Mouse (Mus musculus): ENCODE results near the gene Gm10354. TPM values are rescaled to one million over a fixed set of nuclear protein-coding genes. Genes with fewer than 3 reads are reported as not detected.
"Not testable (repeated sequence)": the region's sequence is repeated elsewhere in the genome, so short reads cannot be mapped to it uniquely, and the experiment has no call there.

The Gm10354 gene
- not detected for total RNA-seq (2021)
- long read RNA-seq, experiment 1 = 0 reads
- long read RNA-seq, experiment 2 = 0 reads

GRCm38 (mm10) chr5:14978835-14979234 is at the start of gene Gm10354:
Gene Gm10354 (minus strand): TSS chr5:14978935.
- not testable (repeated sequence) for DNase-seq

- not testable (repeated sequence) for DNase-seq
Measured at GRCm38 (mm10) chr5:15024316-15024715, 45.6 kb upstream of the Gm10354 start.

GRCm38 (mm10) chr5:15020067-15020466 is 41.3 kb upstream of the Gm10354 start:
- DNase-seq = not testable (repeated sequence)

GRCm38 (mm10) chr5:15010639-15011582 is 32.2 kb upstream of the Gm10354 start:
- not testable (repeated sequence) for DNase-seq

GRCm38 (mm10) chr5:15006907-15007306 is 28.2 kb upstream of the Gm10354 start:
- not testable (repeated sequence) for DNase-seq

GRCm38 (mm10) chr5:15006288-15006687 is 27.6 kb upstream of the Gm10354 start:
- DNase-seq = not testable (repeated sequence)

- not testable (repeated sequence) for DNase-seq
Measured at GRCm38 (mm10) chr5:15005584-15005983, 26.8 kb upstream of the Gm10354 start.

GRCm38 (mm10) chr5:15004569-15005562 is 26.1 kb upstream of the Gm10354 start:
- DNase-seq = not testable (repeated sequence)

- not testable (repeated sequence) for DNase-seq
Measured at GRCm38 (mm10) chr5:14998077-14998476, 19.3 kb upstream of the Gm10354 start.

- not testable (repeated sequence) for DNase-seq
Measured at GRCm38 (mm10) chr5:14997556-14997955, 18.8 kb upstream of the Gm10354 start.

GRCm38 (mm10) chr5:14996670-14997249 is 18.0 kb upstream of the Gm10354 start:
- not testable (repeated sequence) for DNase-seq

- not testable (repeated sequence) for DNase-seq
Measured at GRCm38 (mm10) chr5:14994124-14994523, 15.4 kb upstream of the Gm10354 start.

GRCm38 (mm10) chr5:14990375-14991158 is 11.8 kb upstream of the Gm10354 start:
- DNase-seq = not testable (repeated sequence)

GRCm38 (mm10) chr5:14986649-14987387 is 8.1 kb upstream of the Gm10354 start:
- DNase-seq = not testable (repeated sequence)

- DNase-seq = not testable (repeated sequence)
Measured at GRCm38 (mm10) chr5:14977368-14977767, 1.4 kb downstream of the Gm10354 start.

GRCm38 (mm10) chr5:14975294-14975693 is 3.4 kb downstream of the Gm10354 start:
- DNase-seq = not testable (repeated sequence)

- DNase-seq = not testable (repeated sequence)
Measured at GRCm38 (mm10) chr5:14972841-14973240, 5.9 kb downstream of the Gm10354 start.

GRCm38 (mm10) chr5:14963821-14964220 is 14.9 kb downstream of the Gm10354 start:
- not testable (repeated sequence) for DNase-seq

GRCm38 (mm10) chr5:14961502-14961901 is 17.2 kb downstream of the Gm10354 start:
- not testable (repeated sequence) for DNase-seq

All from gastrocnemius, postnatal 25 days (tissue).